Mouse (Mus musculus) intestine, embryonic 14.5 days (tissue): ENCODE measurements around the gene B3gnt3. TPM values are rescaled to one million over a fixed set of nuclear protein-coding genes. Genes with fewer than 3 reads are reported as not detected.

ENCODE experiments used
- ATAC-seq: fragments of 200-750 bp; cut with Nextera tagmentation; replicated peaks from 2 replicates; pipeline ENCODE4 v1.8.0; 2017; ENCODE audit warnings: low read depth, moderate number of reproducible peaks, moderate TSS enrichment, moderate library complexity; ENCODE audit not compliant: low FRiP score, low TSS enrichment
- DNase-seq: peaks from one replicate; pipeline ENCODE4 v3.0.0-alpha.2; 2018; ENCODE audit warnings: low spot score
- H3K27ac ChIP-seq: fragments of 300-500 bp; sonication (generic); 2 replicates; pipeline ENCODE4 v1.5.1; 2014; ENCODE audit warnings: low read depth, mild to moderate bottlenecking, control low read depth
- H3K27me3 ChIP-seq: fragments of 300-500 bp; sonication (generic); replicated peaks from 2 replicates; pipeline ENCODE4 v1.6.1; 2014; ENCODE audit warnings: low read length, control low read depth; ENCODE audit not compliant: control insufficient read depth, insufficient read depth
- H3K36me3 ChIP-seq: fragments of 300-500 bp; sonication (generic); 2 replicates; pipeline ENCODE4 v1.6.1; 2014; ENCODE audit warnings: low read length, control low read depth; ENCODE audit not compliant: control insufficient read depth, insufficient read depth
- H3K4me1 ChIP-seq: fragments of 300-500 bp; sonication (generic); replicated peaks from 2 replicates; pipeline ENCODE4 v1.6.1; 2014; ENCODE audit warnings: low read length, control low read depth, mixed read lengths; ENCODE audit not compliant: control insufficient read depth, insufficient read depth
- H3K4me2 ChIP-seq: fragments of 300-500 bp; sonication (generic); 2 replicates; pipeline ENCODE4 v1.6.1; 2014; ENCODE audit warnings: low read length
- H3K4me3 ChIP-seq: fragments of 300-500 bp; sonication (generic); 2 replicates; pipeline ENCODE4 v1.5.1; 2014; ENCODE audit warnings: low read depth, low read length, control low read depth, mixed read lengths
- H3K9ac ChIP-seq: fragments of 300-500 bp; sonication (generic); 2 replicates; pipeline ENCODE4 v1.6.1; 2014; ENCODE audit warnings: mild to moderate bottlenecking, low read length
- H3K9me3 ChIP-seq: fragments of 300-500 bp; sonication (generic); 2 replicates; pipeline ENCODE4 v1.6.1; 2016; ENCODE audit warnings: low read length, control low read depth; ENCODE audit not compliant: control insufficient read depth
- WGBS: fragments of 180-500 bp; shearing (Covaris S2); extraction: QIAGEN DNeasy Blood & Tissue Kit; methylation state at CpG from one replicate; pipeline ENCODE4 v1.1.7; 2014; 5-methylcytosine and 5-hydroxymethylcytosine counted together
- polyA plus RNA-seq: library from polyadenylated mRNA; unstranded; fragments of >200 nt; fragmentation: Nextera tagmentation; extraction: Ambion mirVana; gene quantifications from 2 replicates; pipeline ENCODE4 v1.2.1, GENCODE M21; 2014

Gene B3gnt3
- polyA plus RNA-seq, 1 experiment from 2014 or later: 8.4 TPM

DNA sequence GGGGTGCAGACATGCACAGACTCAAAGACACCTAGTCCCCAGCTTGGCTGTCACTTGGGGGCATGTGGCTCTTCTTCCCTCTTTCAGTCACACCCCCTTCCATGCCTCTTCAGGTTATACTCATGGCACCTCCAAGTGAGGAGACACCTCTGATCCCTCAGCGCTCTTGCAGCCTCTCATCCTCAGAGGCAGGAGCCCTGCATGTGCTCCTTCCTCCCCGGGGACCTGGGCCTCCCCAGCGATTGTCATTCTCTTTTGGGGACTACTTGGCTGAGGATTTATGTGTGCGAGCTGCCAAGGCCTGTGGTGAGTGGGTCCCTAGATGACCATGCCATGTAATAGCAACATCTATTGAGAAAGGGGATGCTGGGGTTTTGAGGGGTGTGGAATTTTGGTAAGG is 23.4 kb downstream of the B3gnt3 start:
- no peaks in the 10 kb centered on the region for H3K9me3 ChIP-seq
- no peak overlapping the region for H3K4me3 ChIP-seq
- ATAC-seq (no peak), DNase-seq (no peak)
- peaks cover 62% of the 10 kb centered on the region for H3K27me3 ChIP-seq
- no peak overlapping the region for H3K4me2 ChIP-seq
- WGBS: 62% methylated on average over 4 of the region's 4 CpGs
- H3K27ac ChIP-seq: no peak overlapping the region
- H3K9ac ChIP-seq: no peak overlapping the region
- no peaks in the 10 kb centered on the region for H3K36me3 ChIP-seq
- 0 out of 2 replicates have a peak, but pooled peaks cover 3% of the 10 kb centered on the region for H3K4me1 ChIP-seq

DNA sequence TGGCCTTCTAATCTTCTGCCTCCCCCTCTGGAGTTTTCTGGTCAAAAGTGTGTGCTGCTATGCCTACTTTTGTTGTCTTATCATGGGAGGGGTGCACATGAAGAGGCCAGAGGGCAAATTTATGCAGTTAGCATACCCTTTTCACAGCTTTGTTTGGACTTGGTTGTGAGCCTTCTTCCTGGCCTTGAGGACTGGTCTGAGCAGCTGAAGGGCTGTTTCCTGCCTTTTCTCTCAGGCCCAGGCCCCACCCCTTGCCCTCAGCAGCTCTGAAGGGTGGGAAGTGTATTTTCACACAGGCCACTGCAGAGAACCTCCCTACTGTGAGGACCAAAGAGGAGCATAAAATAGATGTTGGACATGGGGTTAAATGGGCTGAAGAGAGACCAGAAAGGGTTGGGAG is 24.0 kb downstream of the B3gnt3 start:
- Histone ChIP-seq H3K27me3 (peaks cover 56% of the 10 kb centered on the region), H3K4me2 (no peak overlapping the region), H3K9ac (no peak overlapping the region)

DNA sequence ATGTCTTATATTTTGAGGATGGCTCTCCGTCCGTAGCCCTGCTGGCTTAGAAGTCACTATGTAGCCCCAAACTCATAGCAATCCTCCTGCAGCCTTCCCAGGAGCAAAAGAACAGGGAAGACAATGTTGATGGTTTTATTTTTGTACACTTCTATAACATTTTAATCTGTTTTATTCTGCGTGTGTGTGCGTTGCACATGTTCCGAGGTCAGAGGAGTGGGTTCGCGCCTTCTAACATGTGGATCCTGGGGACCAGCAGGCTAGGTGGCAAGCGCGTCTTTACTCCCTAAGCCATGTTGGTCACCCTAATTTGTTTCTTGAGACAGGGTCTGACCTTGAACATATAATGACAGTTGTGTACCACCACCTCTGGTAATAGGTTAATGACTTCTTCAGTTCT is 24.8 kb downstream of the B3gnt3 start:
- DNase-seq (no peak), ATAC-seq (no peak)
- Histone ChIP-seq H3K27ac (peak overlapping the region; percentile 40; the same call in 1 of the 2 replicates), H3K4me1 (peaks cover 8% of the 10 kb centered on the region; the same call in 1 of the 2 replicates), H3K9me3 (no peaks in the 10 kb centered on the region), H3K36me3 (no peaks in the 10 kb centered on the region), H3K4me2 (peak overlapping the region; percentile 77), H3K27me3 (peaks cover 48% of the 10 kb centered on the region), H3K4me3 (peak overlapping the region; percentile 67), H3K9ac (peak overlapping the region; percentile 60)
- WGBS: 55% methylated on average over 9 of the region's 9 CpGs

More for the DNA sequence above, 24.0 kb downstream of the B3gnt3 start:
- H3K27ac ChIP-seq: no peak overlapping the region
- ATAC-seq (no peak), DNase-seq (no peak)
- H3K36me3 ChIP-seq: no peaks in the 10 kb centered on the region
- no peaks in the 10 kb centered on the region for H3K9me3 ChIP-seq
- H3K4me1 ChIP-seq: 0 out of 2 replicates have a peak, but pooled peaks cover 3% of the 10 kb centered on the region
- no peak overlapping the region for H3K4me3 ChIP-seq

DNA sequence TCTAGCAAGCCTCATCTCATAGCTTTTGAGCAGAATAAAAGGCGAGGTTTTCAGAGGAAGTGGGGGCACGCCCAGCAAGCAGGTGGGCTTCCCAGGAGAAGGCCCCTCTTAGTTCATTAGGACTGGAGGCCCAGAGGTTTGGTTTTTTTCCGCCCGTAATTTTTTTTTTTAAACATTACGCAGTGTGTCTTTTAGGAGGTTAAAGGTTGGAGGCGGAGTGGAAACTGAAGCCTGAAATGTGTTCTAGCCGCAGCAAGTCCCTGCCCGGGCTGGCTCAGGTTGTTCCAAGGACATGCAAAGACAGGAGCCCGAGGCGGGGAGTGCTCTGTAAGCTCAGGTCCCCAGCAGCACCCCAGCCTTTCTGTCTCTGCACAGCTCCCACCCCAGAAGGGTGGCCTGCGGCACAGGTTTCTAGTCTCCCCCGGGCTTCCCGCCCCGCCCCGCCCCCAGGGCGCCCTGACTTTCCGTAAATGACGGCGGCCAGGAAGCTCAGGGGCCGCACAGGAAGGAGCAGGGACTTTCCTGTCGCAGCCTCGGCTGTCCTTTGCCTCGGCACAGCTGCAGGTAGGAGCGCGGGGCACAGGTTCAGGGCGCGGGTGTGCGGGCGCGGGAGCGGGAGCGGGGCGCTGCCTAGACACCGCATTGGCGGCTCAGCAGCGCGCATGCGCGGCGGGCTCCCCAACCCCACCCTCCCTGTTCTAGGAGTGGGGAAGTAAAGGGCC is 25.4 kb downstream of the B3gnt3 start, which contains the start of gene Jak3:
Jak3 (plus strand) TSS at position 277 of the 722 bp plus-strand sequence.
- H3K36me3 ChIP-seq: no peaks in the 10 kb centered on the region
- peaks cover 8% of the 10 kb centered on the region; the same call in 1 of the 2 replicates for H3K4me1 ChIP-seq
- peak within 1 kb of the TSS; percentile 60 for H3K9ac ChIP-seq
- DNase-seq (peak; percentile 89), ATAC-seq (peak; percentile 32)
- 4% methylated on average over 37 of the region's 40 CpGs for WGBS
- H3K27me3 ChIP-seq: peaks cover 42% of the 10 kb centered on the region
- no peaks in the 10 kb centered on the region for H3K9me3 ChIP-seq
- H3K4me2 ChIP-seq: peak within 1 kb of the TSS; percentile 77
- H3K4me3 ChIP-seq: peak within 1 kb of the TSS; percentile 67
- H3K27ac ChIP-seq: peak within 1 kb of the TSS; percentile 40; the same call in 1 of the 2 replicates

DNA sequence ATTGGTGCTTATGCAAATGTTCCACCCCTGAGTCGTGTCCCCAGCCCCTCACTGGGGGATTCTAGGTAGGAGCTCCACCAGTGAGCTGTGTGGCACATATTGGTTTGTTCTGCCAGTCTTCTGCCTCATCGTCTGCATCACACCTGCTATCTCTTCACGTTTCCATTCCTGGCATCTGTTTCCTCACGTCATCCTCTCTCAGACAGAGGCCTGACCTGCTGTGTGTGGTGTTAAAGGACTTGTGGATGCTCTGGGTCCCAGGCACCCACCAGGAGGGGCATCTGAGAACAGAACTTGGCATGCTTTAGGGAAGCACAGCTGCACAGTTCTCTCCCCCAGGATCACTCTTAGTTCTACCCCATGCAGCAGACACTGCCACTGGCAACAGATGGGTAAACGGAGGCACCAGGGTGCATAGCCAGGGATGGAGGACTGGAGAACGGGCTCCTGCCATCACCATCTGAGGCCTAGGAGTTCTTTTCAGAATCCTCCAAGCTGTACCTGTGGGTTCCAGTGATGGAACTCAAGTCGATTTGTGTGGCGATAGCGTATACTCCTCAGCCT is 26.1 kb downstream of the B3gnt3 start:
- DNase-seq: no peak
- H3K4me3 ChIP-seq: peak overlapping the region; percentile 67
- peak overlapping the region; percentile 77 for H3K4me2 ChIP-seq
- WGBS: 38% methylated on average over 9 of the region's 9 CpGs
- no peak overlapping the region for H3K27ac ChIP-seq
- no peaks in the 10 kb centered on the region for H3K36me3 ChIP-seq
- peaks cover 8% of the 10 kb centered on the region; the same call in 1 of the 2 replicates for H3K4me1 ChIP-seq
- ATAC-seq: no peak
- no peak overlapping the region; the same call in 1 of the 2 replicates for H3K9ac ChIP-seq
- no peaks in the 10 kb centered on the region for H3K9me3 ChIP-seq
- H3K27me3 ChIP-seq: peaks cover 41% of the 10 kb centered on the region

DNA sequence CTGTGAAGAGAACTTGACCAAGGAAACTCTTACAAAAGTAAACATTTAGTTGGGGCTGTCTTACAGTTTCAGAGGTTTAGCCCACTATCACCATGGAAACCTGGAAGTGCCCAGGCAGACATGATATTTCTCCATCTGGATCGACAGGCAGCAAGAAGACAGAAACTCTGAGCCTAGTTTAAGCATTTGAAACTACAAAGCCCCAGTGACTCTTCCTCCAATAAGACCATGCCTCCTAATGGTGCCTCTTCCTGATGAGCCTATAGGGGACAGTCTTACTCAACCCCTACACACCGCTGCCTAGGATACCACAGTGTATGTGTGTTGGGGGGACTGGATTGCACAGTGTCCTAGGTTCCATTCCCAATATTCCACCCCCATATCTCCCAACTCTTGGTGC is 27.5 kb downstream of the B3gnt3 start:
- peaks cover 12% of the 10 kb centered on the region; the same call in 1 of the 2 replicates for H3K4me1 ChIP-seq
- H3K27ac ChIP-seq: no peak overlapping the region
- H3K27me3 ChIP-seq: peaks cover 33% of the 10 kb centered on the region
- 67% methylated on average over 2 of the region's 2 CpGs for WGBS
- no peak for ATAC-seq
- H3K9me3 ChIP-seq: no peaks in the 10 kb centered on the region
- H3K9ac ChIP-seq: no peak overlapping the region
- H3K36me3 ChIP-seq: no peaks in the 10 kb centered on the region
- H3K4me2 ChIP-seq: no peak overlapping the region
- H3K4me3 ChIP-seq: no peak overlapping the region
- DNase-seq: no peak

DNA sequence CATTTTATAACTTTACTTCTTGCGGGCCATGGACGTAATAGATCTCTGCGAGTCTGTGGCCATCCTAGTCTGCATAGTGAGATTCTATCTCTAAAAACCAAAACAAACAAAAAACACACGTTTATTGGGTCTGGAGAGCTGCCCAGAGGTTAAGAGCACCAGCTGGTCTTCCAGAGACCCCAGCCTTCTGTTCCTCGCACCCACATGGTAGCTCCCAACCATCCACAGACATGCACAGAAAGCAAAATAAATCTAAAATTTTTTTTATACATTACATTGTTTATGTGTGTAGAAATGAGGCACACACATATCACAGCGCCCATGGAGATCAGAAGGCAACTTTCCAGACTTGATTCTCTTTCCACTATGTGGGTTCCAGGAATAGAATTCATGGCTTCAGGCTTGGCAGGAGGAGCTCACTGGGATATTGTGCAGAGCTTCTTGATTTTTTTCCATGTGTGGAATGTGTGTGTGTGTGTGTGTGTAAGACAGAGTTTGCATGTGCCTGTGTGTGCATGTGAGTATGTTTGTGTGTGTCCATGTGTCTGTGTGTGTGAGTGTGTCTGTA is 29.3 kb downstream of the B3gnt3 start:
- ATAC-seq (no peak), DNase-seq (no peak)
- 0 out of 2 replicates have a peak overlapping the region, but pooled peaks have one; percentile 46 for H3K4me3 ChIP-seq
- H3K4me2 ChIP-seq: peak overlapping the region; percentile 98
- 49% methylated on average over 6 of the region's 6 CpGs for WGBS
- H3K9me3 ChIP-seq: no peaks in the 10 kb centered on the region
- H3K36me3 ChIP-seq: no peaks in the 10 kb centered on the region
- H3K27ac ChIP-seq: no peak overlapping the region
- peak overlapping the region; percentile 6; the same call in 1 of the 2 replicates for H3K9ac ChIP-seq
- H3K27me3 ChIP-seq: peaks cover 22% of the 10 kb centered on the region
- peaks cover 20% of the 10 kb centered on the region for H3K4me1 ChIP-seq

DNA sequence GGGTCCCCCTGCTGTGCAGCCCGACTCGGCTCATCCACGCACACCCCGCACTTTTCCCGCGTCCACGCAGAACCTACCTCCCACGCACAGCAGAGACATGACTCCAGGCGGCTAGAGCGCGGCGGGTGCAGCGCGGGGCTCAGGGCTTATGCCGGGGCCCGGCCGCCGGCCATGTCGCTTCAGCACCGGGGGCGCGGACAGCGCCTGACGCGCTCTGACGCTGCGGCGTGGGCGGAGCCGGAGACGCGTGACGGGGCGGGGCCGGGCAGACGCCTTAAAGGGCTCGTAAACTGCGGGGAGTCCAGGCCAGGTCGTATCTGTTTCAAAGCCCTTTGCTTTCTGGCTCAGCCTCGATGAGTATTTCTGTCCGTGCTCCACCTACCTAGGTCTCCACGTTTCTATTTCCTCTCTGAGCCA is 30.0 kb downstream of the B3gnt3 start, which contains the start of gene Unc13a:
Unc13a (minus strand) TSS at position 209 of the 417 bp plus-strand sequence.
- Histone ChIP-seq H3K27me3 (peaks cover 25% of the 10 kb centered on the region), H3K27ac (no peak within 1 kb of the TSS), H3K9me3 (no peaks in the 10 kb centered on the region), H3K4me1 (peaks cover 16% of the 10 kb centered on the region), H3K9ac (peak within 1 kb of the TSS; percentile 6; the same call in 1 of the 2 replicates), H3K4me3 (peak within 1 kb of the TSS; percentile 46), H3K36me3 (no peaks in the 10 kb centered on the region), H3K4me2 (peak within 1 kb of the TSS; percentile 98)
- WGBS: under 1% methylated on average over 42 of the region's 42 CpGs
- DNase-seq (peak; percentile 98), ATAC-seq (peak; percentile 65)
